Mouse (Mus musculus): ENCODE data around the gene P4hb. TPM values are rescaled to one million over a fixed set of nuclear protein-coding genes. Genes with fewer than 3 reads are reported as not detected.

The P4hb gene
- polyA plus RNA-seq, 1 experiment from 2014 or later, result 253 TPM

DNA sequence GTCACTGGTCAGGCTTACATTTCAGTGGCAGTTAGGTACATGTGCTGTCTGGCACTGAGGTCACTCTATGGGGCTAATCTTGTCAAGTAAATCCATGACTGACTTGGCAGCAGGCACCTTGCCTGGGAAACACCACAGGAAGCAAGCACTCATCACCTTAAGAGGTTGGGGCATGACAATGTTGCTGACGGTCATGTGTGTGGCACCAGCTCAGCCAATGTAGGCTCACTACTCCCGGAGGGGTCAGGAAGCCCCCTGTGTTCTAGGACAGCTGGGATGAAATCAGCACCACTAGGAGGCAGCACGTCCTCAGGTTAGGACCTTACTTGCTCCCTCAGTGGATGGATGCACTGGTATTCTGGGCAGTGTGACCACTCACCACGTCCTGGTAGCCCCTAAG is 31.1 kb downstream of the P4hb start:
- no peaks in the 10 kb centered on the region for H3K9me3 ChIP-seq (replicated peaks)
- no peaks in the 10 kb centered on the region for H3K27me3 ChIP-seq
- ATAC-seq, result no peak
- no peak overlapping the region for H3K4me2 ChIP-seq
- H3K4me3 ChIP-seq, result no peak overlapping the region
- peaks cover 50% of the 10 kb centered on the region for H3K36me3 ChIP-seq (ENCODE audit: poor library complexity, severe bottlenecking)
- H3K27ac ChIP-seq, result no peak overlapping the region
- H3K9ac ChIP-seq, result no peak overlapping the region
- 32% methylated on average over 4 of the region's 4 CpGs for WGBS
- H3K4me1 ChIP-seq, result peaks cover 19% of the 10 kb centered on the region

DNA sequence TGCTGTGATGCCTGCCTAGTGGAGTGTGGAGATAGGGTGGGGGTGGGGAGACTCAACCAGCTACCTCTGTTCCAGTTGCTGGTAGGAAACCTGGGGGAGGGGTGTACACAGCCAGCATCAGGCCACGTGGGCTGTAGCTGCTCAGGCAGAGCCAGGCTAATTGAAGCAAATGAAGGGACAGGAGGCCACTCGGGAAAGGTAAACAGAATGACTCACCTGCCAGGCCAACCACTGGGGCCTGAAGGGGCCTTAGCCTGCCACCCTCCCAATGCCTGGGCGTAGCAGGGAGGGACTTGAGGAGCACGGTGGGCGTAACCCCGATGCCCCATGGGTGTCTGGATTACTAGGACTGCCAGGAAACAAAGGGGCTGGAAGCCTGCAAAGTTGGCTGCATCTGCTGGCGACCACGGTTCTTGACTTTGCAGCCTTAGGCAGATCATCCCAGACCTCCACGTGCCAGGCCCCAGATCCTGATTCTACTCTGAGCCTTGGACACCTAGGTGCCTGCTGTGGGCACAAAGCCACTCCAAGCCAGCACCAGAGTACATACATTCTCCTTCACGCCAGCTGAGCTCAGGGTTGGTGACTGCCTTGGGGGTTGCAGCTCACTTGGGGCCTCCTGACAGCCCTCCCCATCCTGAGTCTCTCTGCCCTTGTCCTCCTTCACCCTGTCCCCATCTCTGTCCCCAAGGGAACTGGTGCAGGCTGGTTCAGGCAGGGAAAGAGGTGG is 33.6 kb downstream of the P4hb start:
- Histone ChIP-seq H3K36me3 (ENCODE audit: poor library complexity, severe bottlenecking) (peaks cover 31% of the 10 kb centered on the region), H3K9ac (0 out of 2 replicates have a peak overlapping the region, but pooled peaks have one; percentile 40), H3K4me1 (peaks cover 19% of the 10 kb centered on the region), H3K27ac (no peak overlapping the region), H3K9me3 (replicated peaks) (no peaks in the 10 kb centered on the region), H3K4me2 (no peak overlapping the region), H3K27me3 (peaks cover 2% of the 10 kb centered on the region; the same call in 1 of the 2 replicates), H3K4me3 (no peak overlapping the region)
- no peak for ATAC-seq
- WGBS, result 21% methylated on average over 10 of the region's 10 CpGs

DNA sequence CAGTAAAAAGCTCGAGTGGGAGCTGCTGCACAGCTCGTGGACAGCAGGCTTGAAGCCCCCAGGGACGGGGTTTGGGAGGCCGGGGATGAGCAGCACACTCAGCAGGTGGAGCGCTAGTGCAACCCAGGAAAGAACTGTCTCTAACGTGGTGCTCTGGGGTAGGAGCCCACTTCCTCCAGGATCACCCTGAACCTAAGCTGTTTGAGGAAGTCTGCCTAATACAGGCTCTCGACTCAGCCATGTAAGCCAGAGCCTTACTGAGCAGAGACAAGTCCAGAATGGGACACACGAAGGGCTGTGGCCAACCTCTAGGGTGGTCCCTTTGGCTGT is 34.1 kb downstream of the P4hb start:
- Histone ChIP-seq H3K4me3 (no peak overlapping the region), H3K27ac (no peak overlapping the region), H3K9me3 (replicated peaks) (no peaks in the 10 kb centered on the region), H3K4me2 (no peak overlapping the region), H3K4me1 (peaks cover 19% of the 10 kb centered on the region), H3K27me3 (peaks cover 7% of the 10 kb centered on the region; the same call in 1 of the 2 replicates), H3K36me3 (ENCODE audit: poor library complexity, severe bottlenecking) (peaks cover 26% of the 10 kb centered on the region), H3K9ac (0 out of 2 replicates have a peak overlapping the region, but pooled peaks have one; percentile 40)
- 49% methylated on average over 8 of the region's 8 CpGs for WGBS
- ATAC-seq, result no peak

DNA sequence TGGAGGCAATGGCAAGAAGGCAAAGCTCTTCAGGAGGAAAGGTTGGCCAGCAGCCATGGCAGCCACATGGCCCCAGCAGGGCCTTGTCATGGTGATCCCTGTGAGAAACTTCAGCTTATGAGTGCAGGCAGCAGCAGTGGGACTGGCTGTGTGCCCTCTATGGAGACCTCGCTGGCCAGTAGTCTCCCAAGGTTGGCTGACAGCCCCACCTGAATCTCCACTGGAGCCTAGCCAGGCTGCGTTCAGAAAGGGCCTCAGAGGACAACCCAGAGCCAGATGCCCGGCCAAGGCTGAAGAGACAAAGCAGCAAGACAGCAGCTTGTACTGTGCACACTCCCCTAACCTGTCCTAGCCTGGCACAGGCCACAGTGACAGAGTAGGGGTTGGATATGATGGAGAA is 34.6 kb downstream of the P4hb start:
- Histone ChIP-seq H3K9ac (no peak overlapping the region), H3K4me2 (no peak overlapping the region), H3K27me3 (peaks cover 8% of the 10 kb centered on the region), H3K4me3 (no peak overlapping the region), H3K27ac (no peak overlapping the region), H3K9me3 (replicated peaks) (no peaks in the 10 kb centered on the region), H3K4me1 (peaks cover 19% of the 10 kb centered on the region), H3K36me3 (ENCODE audit: poor library complexity, severe bottlenecking) (peaks cover 22% of the 10 kb centered on the region)
- ATAC-seq, result peak; percentile 8; the same call in 1 of the 2 replicates
- WGBS, result 64% methylated on average over 3 of the region's 3 CpGs

DNA sequence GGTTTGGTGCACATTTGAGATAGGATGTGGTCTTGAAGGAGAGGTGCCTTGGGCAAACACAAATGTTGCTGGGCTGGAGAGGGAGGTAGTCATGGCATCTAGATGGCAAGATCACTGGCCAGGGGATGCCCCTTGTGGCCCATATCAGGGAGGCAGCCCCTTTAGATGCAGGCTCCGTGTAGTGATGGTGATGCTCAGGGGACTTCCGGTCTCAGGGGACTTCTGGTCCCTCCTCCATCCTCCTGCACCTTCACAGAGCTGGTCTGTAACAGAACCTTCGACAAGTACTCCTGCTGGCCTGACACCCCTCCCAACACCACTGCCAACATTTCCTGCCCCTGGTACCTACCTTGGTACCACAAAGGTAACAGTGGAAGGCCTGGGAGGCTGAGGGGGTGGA is 37.2 kb downstream of the P4hb start:
- Histone ChIP-seq H3K4me3 (no peak overlapping the region), H3K9ac (no peak overlapping the region), H3K27me3 (peaks cover 35% of the 10 kb centered on the region), H3K4me2 (no peak overlapping the region), H3K4me1 (peaks cover 25% of the 10 kb centered on the region), H3K27ac (no peak overlapping the region), H3K36me3 (ENCODE audit: poor library complexity, severe bottlenecking) (no peaks in the 10 kb centered on the region), H3K9me3 (replicated peaks) (no peaks in the 10 kb centered on the region)
- no peak for ATAC-seq
- 78% methylated on average over 3 of the region's 3 CpGs for WGBS

DNA sequence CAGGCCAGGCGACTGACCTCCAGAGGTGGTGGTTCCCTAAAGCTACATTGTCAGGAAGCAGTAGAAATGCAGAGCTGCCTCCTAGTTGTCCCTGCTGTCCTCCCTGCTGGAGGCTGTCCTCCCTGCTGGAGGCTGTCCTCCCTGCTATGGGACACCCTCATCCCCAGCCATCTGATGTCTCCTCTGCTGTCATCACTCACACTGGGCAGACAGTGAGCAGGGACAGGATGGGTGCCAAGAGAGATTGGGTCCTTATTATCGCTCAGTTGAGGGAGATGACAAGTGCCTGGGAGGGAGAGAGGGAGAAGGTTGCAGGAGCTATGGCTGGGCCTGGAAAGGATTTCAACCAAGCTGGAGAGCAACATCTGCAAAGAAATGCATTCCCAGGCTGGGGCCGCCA is 37.9 kb downstream of the P4hb start:
- H3K4me1 ChIP-seq, result peaks cover 31% of the 10 kb centered on the region
- no peak overlapping the region for H3K4me2 ChIP-seq
- no peak overlapping the region for H3K4me3 ChIP-seq
- ATAC-seq, result no peak
- H3K27ac ChIP-seq, result no peak overlapping the region
- peaks cover 41% of the 10 kb centered on the region for H3K27me3 ChIP-seq
- no peaks in the 10 kb centered on the region for H3K36me3 ChIP-seq (ENCODE audit: poor library complexity, severe bottlenecking)
- H3K9ac ChIP-seq, result no peak overlapping the region
- H3K9me3 ChIP-seq (replicated peaks), result no peaks in the 10 kb centered on the region
- 73% methylated on average over 3 of the region's 3 CpGs for WGBS

DNA sequence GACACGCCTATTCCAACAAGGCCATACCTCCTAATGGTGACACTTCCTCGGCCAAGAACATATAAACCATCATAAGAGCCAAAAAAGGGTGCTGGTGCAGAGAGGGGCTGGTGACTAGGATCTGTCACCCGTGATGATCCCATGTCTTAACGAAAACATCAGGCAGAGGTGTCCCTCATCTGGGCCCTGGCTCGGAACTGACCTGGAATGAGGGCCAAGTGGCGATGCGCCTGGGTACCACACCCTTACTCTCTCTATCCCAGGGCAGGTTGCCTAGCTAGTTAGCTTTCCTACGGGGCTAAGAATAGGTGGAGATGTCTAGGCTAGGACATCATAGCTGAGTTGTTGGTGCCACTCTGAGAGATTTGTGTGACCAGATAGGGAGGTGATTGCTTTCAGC is 39.0 kb downstream of the P4hb start:
- H3K4me3 ChIP-seq, result no peak overlapping the region
- H3K27me3 ChIP-seq, result peaks cover 52% of the 10 kb centered on the region
- no peaks in the 10 kb centered on the region for H3K9me3 ChIP-seq (replicated peaks)
- 86% methylated on average over 8 of the region's 8 CpGs for whole genome bisulfite sequencing
- H3K4me2 ChIP-seq, result no peak overlapping the region
- no peak overlapping the region for H3K27ac ChIP-seq
- H3K9ac ChIP-seq, result no peak overlapping the region
- no peak for ATAC-seq
- H3K4me1 ChIP-seq, result peaks cover 21% of the 10 kb centered on the region
- H3K36me3 ChIP-seq (ENCODE audit: poor library complexity, severe bottlenecking), result no peaks in the 10 kb centered on the region

DNA sequence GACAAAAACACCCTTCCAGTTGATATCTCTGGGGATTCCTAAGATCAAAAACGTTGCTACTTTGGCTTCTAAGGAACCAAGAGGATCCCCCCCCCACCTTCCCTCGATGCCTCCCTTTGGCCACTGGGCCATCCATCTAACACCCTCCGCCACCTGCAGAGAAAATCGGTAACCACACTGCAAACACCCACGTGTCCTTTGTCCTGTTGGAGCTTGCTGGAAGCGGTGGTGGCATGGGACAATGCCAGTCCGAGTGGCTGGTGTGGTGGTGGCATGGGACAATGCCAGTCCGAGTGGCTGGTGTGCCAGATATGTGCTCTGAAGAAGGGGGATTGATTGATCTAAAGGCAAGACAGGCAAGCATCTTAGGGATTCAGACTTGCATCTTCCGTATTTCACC is 41.4 kb downstream of the P4hb start:
- H3K9me3 ChIP-seq (replicated peaks), result no peaks in the 10 kb centered on the region
- peaks cover 70% of the 10 kb centered on the region for H3K27me3 ChIP-seq
- peaks cover 12% of the 10 kb centered on the region for H3K4me1 ChIP-seq
- WGBS, result 33% methylated on average over 9 of the region's 9 CpGs
- H3K36me3 ChIP-seq (ENCODE audit: poor library complexity, severe bottlenecking), result no peaks in the 10 kb centered on the region
- no peak overlapping the region for H3K4me2 ChIP-seq
- H3K27ac ChIP-seq, result no peak overlapping the region
- no peak for ATAC-seq
- no peak overlapping the region for H3K4me3 ChIP-seq
- no peak overlapping the region for H3K9ac ChIP-seq

DNA sequence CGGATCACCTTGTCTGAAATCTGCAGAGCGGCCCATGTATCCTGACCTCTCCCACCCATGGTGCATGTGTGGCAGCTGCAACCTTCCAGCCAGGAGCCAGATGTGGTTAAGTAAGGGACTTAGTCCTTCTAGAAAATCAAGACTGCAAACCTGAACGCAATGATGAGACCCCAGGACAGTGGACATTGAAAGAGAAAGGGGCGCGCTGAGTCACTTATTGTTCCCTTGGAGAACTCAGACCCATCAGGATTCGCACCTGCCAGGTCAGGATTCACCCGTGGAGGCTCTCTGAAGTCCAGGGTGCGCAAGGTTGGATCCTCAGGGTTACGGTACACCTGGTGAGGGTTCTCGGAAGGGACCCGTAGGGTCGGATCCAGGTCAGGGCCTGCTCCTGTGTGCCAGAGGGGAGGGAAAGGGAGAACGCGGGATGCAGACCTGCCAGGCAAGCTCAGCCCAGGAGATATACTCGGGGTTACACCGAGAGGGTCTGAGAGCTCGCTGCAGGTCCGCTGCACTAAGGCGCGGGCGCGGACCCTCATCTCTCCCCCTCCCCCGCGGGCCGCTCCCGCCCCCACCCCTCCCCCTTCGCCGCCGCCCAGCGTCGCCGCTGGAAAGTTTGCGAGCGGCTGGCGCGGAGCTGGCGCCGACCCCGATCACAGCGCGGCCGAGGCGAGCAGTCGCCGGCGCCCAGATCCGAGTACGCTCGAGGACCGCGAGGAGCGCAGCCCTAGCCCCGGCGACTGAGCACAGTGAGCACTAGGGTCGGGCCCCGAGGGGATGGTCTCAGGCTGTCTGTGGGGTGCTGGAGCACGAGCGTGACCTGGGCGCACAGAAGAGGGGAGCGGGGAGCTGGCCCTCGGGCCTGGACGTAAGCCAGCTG is 42.7 kb downstream of the P4hb start, which contains the start of gene Gcgr:
TSS of gene Gcgr (plus strand) at position 615 of the 880 bp plus-strand sequence.
- Histone ChIP-seq H3K9me3 (replicated peaks) (no peaks in the 10 kb centered on the region), H3K4me1 (peaks cover 12% of the 10 kb centered on the region), H3K4me2 (peak within 1 kb of the TSS; percentile 61), H3K4me3 (peak within 1 kb of the TSS; percentile 34), H3K27me3 (peaks cover 70% of the 10 kb centered on the region), H3K36me3 (ENCODE audit: poor library complexity, severe bottlenecking) (no peaks in the 10 kb centered on the region), H3K9ac (peak within 1 kb of the TSS; percentile 49), H3K27ac (no peak within 1 kb of the TSS)
- 7% methylated on average over 54 of the region's 62 CpGs for WGBS
- no peak for ATAC-seq

DNA sequence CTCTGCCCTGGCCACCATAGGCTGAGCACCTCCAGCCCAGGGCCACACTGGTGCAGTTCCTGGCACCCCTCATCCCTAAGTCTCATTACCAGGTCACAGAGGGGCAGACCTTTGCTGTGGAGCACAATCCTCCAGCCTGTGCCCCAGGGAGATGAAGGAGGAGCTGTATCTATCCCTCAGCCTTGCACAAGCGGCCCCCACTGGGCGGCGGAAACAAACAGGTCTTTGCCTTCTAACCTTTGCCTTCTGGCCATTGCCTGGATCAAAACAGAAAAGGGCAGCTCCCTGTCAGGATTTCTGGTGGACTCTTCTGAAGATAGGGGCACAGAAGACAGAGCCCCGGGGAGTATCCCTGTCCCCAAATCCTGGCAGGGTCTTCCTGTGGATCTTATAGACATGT is 44.1 kb downstream of the P4hb start:
- 58% methylated on average over 4 of the region's 4 CpGs for WGBS
- Histone ChIP-seq H3K9me3 (replicated peaks) (no peaks in the 10 kb centered on the region), H3K4me2 (no peak overlapping the region), H3K4me3 (no peak overlapping the region), H3K4me1 (peaks cover 12% of the 10 kb centered on the region), H3K27ac (no peak overlapping the region), H3K9ac (no peak overlapping the region), H3K36me3 (ENCODE audit: poor library complexity, severe bottlenecking) (no peaks in the 10 kb centered on the region), H3K27me3 (peaks cover 64% of the 10 kb centered on the region)
- ATAC-seq, result no peak

DNA sequence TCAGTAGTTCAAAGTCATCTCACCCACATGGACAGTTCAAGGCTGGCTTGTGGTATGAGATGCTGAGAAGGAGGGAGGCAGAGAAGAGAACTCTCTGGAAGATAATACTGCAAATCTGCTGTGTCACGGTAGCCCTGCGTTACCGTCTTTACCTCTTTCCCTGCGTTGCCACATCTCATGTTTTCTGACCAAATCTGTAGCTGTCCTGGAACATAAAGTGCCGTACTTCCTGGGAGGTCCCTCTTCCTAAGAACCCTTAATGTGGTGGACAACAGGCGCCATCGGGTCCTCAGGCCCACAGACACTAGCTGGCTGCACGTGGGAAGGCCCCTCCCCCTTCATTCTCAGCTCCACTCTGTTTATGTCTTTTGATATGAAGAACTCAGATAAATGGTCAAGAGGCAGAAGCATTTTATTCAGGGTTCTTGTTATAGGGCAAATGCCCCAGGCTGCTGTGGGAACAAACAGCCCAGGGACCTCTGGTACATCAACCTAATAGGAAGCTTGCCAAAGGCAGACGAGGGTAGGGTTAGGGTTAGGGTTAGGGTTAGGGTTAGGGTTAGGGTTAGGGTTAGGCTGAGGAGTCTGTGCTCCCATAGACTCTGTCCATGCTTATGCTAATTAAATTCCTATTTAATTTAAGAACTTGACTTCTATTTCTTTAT is 45.2 kb downstream of the P4hb start:
- H3K4me2 ChIP-seq, result no peak overlapping the region
- peaks cover 12% of the 10 kb centered on the region for H3K4me1 ChIP-seq
- H3K27ac ChIP-seq, result no peak overlapping the region
- H3K36me3 ChIP-seq (ENCODE audit: poor library complexity, severe bottlenecking), result no peaks in the 10 kb centered on the region
- 82% methylated on average over 9 of the region's 9 CpGs for WGBS
- H3K9ac ChIP-seq, result no peak overlapping the region
- H3K9me3 ChIP-seq (replicated peaks), result no peaks in the 10 kb centered on the region
- H3K4me3 ChIP-seq, result no peak overlapping the region
- no peak for ATAC-seq
- H3K27me3 ChIP-seq, result peaks cover 56% of the 10 kb centered on the region

DNA sequence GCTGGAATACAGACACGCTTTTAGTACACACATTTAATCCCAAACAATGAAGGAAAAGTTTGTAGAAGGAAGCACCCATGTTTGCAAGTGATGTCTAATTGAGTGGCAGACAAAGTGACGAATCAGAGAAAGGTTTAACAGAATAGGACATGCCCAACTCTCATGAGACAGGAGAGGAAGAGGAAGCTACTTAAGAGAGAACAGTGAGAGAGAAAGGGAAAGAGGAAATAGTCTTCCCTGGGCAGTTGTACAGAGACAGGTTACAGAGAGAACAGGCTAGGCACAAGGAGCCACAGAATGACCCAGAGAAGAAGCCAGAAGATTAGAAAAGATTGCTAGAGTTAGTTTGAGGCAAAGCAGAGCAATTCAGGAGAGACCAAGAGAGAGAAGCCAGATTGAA is 47.1 kb downstream of the P4hb start:
- no peaks in the 10 kb centered on the region for H3K36me3 ChIP-seq (ENCODE audit: poor library complexity, severe bottlenecking)
- peaks cover 37% of the 10 kb centered on the region for H3K27me3 ChIP-seq
- no peak overlapping the region for H3K9ac ChIP-seq
- ATAC-seq, result no peak
- H3K4me3 ChIP-seq, result no peak overlapping the region
- H3K27ac ChIP-seq, result no peak overlapping the region
- H3K4me1 ChIP-seq, result peaks cover 8% of the 10 kb centered on the region
- 88% methylated on average over 2 of the region's 2 CpGs for WGBS
- H3K4me2 ChIP-seq, result no peak overlapping the region
- H3K9me3 ChIP-seq (replicated peaks), result no peaks in the 10 kb centered on the region
